Mouse (Mus musculus): ENCODE measurements around the gene Slco2b1. TPM values are rescaled to one million over a fixed set of nuclear protein-coding genes. Genes with fewer than 3 reads are reported as not detected.

The Slco2b1 gene
- total and polyA plus RNA-seq, 3 experiments: 0.02 to 1.4 (median 0.53) TPM

DNA sequence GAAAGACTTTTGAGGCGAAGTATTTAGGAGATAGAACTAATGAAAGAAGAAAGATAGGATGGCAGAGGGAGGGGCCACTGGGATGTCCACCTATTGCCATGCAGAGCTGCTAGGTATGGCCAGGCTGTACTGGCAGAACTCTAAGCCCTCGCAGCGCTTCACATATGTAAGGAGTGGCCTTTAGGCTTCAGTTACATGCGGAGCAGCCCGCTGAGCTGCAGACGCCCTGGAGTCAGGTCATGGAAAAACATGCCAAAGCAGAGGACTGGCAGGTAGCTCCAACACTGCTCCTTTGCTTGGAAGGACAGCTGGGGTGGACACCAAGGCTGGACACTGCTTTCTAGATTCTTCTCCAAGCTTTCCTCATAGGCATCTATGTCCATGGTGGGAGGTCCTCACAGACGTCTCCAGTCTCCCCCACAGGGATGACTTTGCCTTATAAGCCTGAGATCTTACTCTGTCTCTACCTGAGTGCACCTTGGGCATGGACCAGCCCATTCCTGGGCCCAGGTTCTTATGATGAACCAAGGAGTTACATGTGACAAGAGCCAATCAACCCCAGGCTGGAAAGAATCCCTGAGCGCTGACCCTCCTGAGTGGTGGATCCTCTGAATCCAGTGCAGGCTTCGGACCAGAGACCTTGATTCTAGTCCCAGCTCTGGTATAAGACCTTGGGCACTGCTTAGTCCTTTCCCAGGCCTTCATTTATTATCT is 47.5 kb downstream of the Slco2b1 start:
- H3K9me3 ChIP-seq (replicated peaks): no peaks in the 10 kb centered on the region
- no peaks in the 10 kb centered on the region for H3K36me3 ChIP-seq (replicated peaks)
- H3K4me1 ChIP-seq (ENCODE audit: insufficient read depth, low read depth, low read length): no peaks in the 10 kb centered on the region
- ATAC-seq (ENCODE audit: extremely low read depth, insufficient number of reproducible peaks, low FRiP score, poor library complexity, severe bottlenecking) (no peak), DNase-seq (ENCODE audit: low spot score) (no peak)
- no peak overlapping the region for H3K4me3 ChIP-seq (ENCODE audit: low read depth, low read length)
- peaks cover 33% of the 10 kb centered on the region for H3K27me3 ChIP-seq (ENCODE audit: insufficient read depth, low read length)
- no peak for TF ChIP-seq CTCF (IDR thresholded peaks at IDR 0.05; ENCODE audit: low read depth, low read length)
- no peak for TF ChIP-seq GATA1 (IDR thresholded peaks at IDR 0.05; ENCODE audit: borderline replicate concordance, low read length)
- TF ChIP-seq TAL1 (conservative IDR thresholded peaks at IDR 0.05; ENCODE audit: low read depth, low read length): no peak
- TF ChIP-seq POLR2AphosphoS5 (IDR thresholded peaks at IDR 0.05; ENCODE audit: insufficient replicate concordance, low read depth, low read length): no peak
- TF ChIP-seq GATA2 (IDR thresholded peaks at IDR 0.05; ENCODE audit: borderline replicate concordance, low read depth, low read length): no peak

GRCm38 (mm10) chr7:99662311-99662710 is 48.8 kb downstream of the Slco2b1 start:
- Histone ChIP-seq H3K4me3 (ENCODE audit: low read depth, low read length) (no peak overlapping the region), H3K27me3 (ENCODE audit: insufficient read depth, low read length) (peaks cover 34% of the 10 kb centered on the region), H3K4me1 (ENCODE audit: insufficient read depth, low read depth, low read length) (no peaks in the 10 kb centered on the region), H3K9me3 (replicated peaks) (no peaks in the 10 kb centered on the region), H3K36me3 (replicated peaks) (no peaks in the 10 kb centered on the region)
- no peak for TF ChIP-seq CTCF (IDR thresholded peaks at IDR 0.05; ENCODE audit: low read depth, low read length)
- no peak for TF ChIP-seq GATA2 (IDR thresholded peaks at IDR 0.05; ENCODE audit: borderline replicate concordance, low read depth, low read length)
- no peak for TF ChIP-seq GATA1 (IDR thresholded peaks at IDR 0.05; ENCODE audit: borderline replicate concordance, low read length)
- no peak for TF ChIP-seq TAL1 (conservative IDR thresholded peaks at IDR 0.05; ENCODE audit: low read depth, low read length)
- no peak for TF ChIP-seq POLR2AphosphoS5 (IDR thresholded peaks at IDR 0.05; ENCODE audit: insufficient replicate concordance, low read depth, low read length)
- ATAC-seq (ENCODE audit: extremely low read depth, insufficient number of reproducible peaks, low FRiP score, poor library complexity, severe bottlenecking): no peak
- DNase-seq (ENCODE audit: low spot score): no peak

- Histone ChIP-seq H3K4me1 (ENCODE audit: insufficient read depth, low read depth, low read length) (no peaks in the 10 kb centered on the region), H3K27me3 (ENCODE audit: insufficient read depth, low read length) (peaks cover 34% of the 10 kb centered on the region), H3K4me3 (ENCODE audit: low read depth, low read length) (no peak overlapping the region), H3K36me3 (replicated peaks) (no peaks in the 10 kb centered on the region), H3K9me3 (replicated peaks) (no peaks in the 10 kb centered on the region)
- TF ChIP-seq CTCF (IDR thresholded peaks at IDR 0.05; ENCODE audit: low read depth, low read length): no peak
- ATAC-seq (ENCODE audit: extremely low read depth, insufficient number of reproducible peaks, low FRiP score, poor library complexity, severe bottlenecking) (no peak), DNase-seq (ENCODE audit: low spot score) (no peak)
Measured at GRCm38 (mm10) chr7:99661571-99662230, 49.4 kb downstream of the Slco2b1 start.

DNA sequence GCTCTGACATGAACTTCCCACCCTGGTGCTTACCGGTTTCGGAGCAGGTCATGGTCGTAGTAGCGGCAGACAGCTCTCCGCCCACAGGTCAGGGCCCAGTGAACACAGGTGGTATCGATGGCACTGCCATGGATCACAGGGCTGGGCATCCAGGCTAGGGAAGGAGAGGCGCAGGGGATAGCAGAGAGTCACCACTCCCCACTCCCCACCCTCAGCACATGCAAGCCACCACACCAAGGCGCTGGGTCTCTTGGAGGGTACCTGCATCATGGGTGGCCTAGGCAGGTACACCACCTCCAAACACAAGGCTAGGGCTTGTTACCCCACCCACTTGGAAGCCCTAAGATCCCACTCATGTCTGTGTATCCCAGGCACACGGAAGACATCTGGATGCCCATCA is 50.1 kb downstream of the Slco2b1 start:
- H3K4me1 ChIP-seq (ENCODE audit: insufficient read depth, low read depth, low read length): no peaks in the 10 kb centered on the region
- H3K27me3 ChIP-seq (ENCODE audit: insufficient read depth, low read length): peaks cover 35% of the 10 kb centered on the region
- H3K9me3 ChIP-seq (replicated peaks): no peaks in the 10 kb centered on the region
- H3K36me3 ChIP-seq (replicated peaks): no peaks in the 10 kb centered on the region
- ATAC-seq (ENCODE audit: extremely low read depth, insufficient number of reproducible peaks, low FRiP score, poor library complexity, severe bottlenecking) (no peak), DNase-seq (ENCODE audit: low spot score) (no peak)
- TF ChIP-seq POLR2AphosphoS5 (IDR thresholded peaks at IDR 0.05; ENCODE audit: insufficient replicate concordance, low read depth, low read length) (no peak), GATA2 (IDR thresholded peaks at IDR 0.05; ENCODE audit: borderline replicate concordance, low read depth, low read length) (no peak), GATA1 (IDR thresholded peaks at IDR 0.05; ENCODE audit: borderline replicate concordance, low read length) (no peak), CTCF (IDR thresholded peaks at IDR 0.05; ENCODE audit: low read depth, low read length) (no peak), TAL1 (conservative IDR thresholded peaks at IDR 0.05; ENCODE audit: low read depth, low read length) (no peak)
- no peak overlapping the region for H3K4me3 ChIP-seq (ENCODE audit: low read depth, low read length)

DNA sequence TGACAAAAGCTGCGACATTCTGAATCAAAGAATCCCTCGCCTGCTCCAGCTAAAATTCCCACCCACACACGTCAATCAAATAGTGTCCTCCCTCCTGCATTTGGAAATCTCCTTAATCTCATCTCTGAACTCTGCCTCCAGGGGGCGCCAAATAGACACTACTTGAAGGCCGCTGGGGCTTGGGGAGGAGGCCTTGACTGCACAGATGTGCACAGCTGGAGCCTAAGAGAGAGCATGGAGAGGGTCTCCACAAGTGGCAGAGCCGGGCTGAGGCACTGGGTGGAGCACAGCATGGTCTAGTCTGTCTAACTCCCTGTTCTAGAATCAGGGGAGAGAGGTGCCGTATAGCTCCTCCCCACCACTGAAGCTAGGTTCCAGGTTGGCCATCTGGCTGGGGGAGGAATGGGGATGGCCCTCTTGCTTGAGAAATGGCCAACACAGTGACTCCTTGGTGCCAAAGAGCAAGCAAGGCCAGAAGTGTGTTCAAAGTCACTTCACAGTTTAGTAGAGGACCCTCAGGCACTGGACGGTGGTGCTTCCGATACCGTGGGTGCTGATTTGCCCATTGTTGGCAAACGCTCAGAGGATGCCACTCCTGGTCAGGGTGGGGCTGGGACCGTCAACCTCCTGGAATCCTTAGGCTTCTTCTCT is 51.6 kb downstream of the Slco2b1 start:
- Histone ChIP-seq H3K27me3 (ENCODE audit: insufficient read depth, low read length) (peaks cover 37% of the 10 kb centered on the region), H3K4me1 (ENCODE audit: insufficient read depth, low read depth, low read length) (no peaks in the 10 kb centered on the region), H3K9me3 (replicated peaks) (no peaks in the 10 kb centered on the region), H3K36me3 (replicated peaks) (no peaks in the 10 kb centered on the region), H3K4me3 (ENCODE audit: low read depth, low read length) (no peak overlapping the region)
- DNase-seq (ENCODE audit: low spot score): peak; percentile 25
- no peak for ATAC-seq (ENCODE audit: extremely low read depth, insufficient number of reproducible peaks, low FRiP score, poor library complexity, severe bottlenecking)
- TF ChIP-seq GATA1 (IDR thresholded peaks at IDR 0.05; ENCODE audit: borderline replicate concordance, low read length): no peak
- TF ChIP-seq CTCF (IDR thresholded peaks at IDR 0.05; ENCODE audit: low read depth, low read length): peak; percentile 27; the same call in 1 of the 2 replicates
- no peak for TF ChIP-seq POLR2AphosphoS5 (IDR thresholded peaks at IDR 0.05; ENCODE audit: insufficient replicate concordance, low read depth, low read length)
- no peak for TF ChIP-seq TAL1 (conservative IDR thresholded peaks at IDR 0.05; ENCODE audit: low read depth, low read length)
- TF ChIP-seq GATA2 (IDR thresholded peaks at IDR 0.05; ENCODE audit: borderline replicate concordance, low read depth, low read length): no peak

DNA sequence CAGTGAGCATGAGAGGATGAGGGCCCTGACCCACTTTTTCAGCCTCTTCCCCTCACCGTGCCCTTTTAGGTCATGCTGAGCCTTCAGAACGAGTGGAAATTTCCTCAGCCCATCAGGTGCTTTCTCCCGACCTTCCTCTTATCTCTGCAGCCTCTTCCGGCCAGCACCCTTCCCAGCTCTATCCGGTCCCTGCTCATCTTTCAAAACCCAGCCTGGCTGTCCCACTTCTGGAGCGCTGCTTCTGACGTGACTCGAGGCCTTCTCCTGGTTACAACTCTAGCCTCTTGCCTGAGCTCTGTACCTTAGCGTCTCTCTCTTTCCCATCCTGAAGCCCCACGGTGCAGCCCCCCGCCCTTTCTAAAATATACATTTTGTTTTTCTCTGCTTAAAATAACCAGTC is 56.9 kb downstream of the Slco2b1 start:
- TF ChIP-seq GATA1 (IDR thresholded peaks at IDR 0.05; ENCODE audit: borderline replicate concordance, low read length) (no peak), TAL1 (conservative IDR thresholded peaks at IDR 0.05; ENCODE audit: low read depth, low read length) (no peak), GATA2 (IDR thresholded peaks at IDR 0.05; ENCODE audit: borderline replicate concordance, low read depth, low read length) (no peak)
- H3K36me3 ChIP-seq (replicated peaks): no peaks in the 10 kb centered on the region
- no peaks in the 10 kb centered on the region for H3K9me3 ChIP-seq (replicated peaks)
- ATAC-seq (ENCODE audit: extremely low read depth, insufficient number of reproducible peaks, low FRiP score, poor library complexity, severe bottlenecking) (no peak), DNase-seq (ENCODE audit: low spot score) (no peak)
- no peak overlapping the region for H3K4me3 ChIP-seq (ENCODE audit: low read depth, low read length)
- no peaks in the 10 kb centered on the region for H3K4me1 ChIP-seq (ENCODE audit: insufficient read depth, low read depth, low read length)
- peaks cover 24% of the 10 kb centered on the region for H3K27me3 ChIP-seq (ENCODE audit: insufficient read depth, low read length)

Data from G1E (cell line).